In the genomic region with DNA sequence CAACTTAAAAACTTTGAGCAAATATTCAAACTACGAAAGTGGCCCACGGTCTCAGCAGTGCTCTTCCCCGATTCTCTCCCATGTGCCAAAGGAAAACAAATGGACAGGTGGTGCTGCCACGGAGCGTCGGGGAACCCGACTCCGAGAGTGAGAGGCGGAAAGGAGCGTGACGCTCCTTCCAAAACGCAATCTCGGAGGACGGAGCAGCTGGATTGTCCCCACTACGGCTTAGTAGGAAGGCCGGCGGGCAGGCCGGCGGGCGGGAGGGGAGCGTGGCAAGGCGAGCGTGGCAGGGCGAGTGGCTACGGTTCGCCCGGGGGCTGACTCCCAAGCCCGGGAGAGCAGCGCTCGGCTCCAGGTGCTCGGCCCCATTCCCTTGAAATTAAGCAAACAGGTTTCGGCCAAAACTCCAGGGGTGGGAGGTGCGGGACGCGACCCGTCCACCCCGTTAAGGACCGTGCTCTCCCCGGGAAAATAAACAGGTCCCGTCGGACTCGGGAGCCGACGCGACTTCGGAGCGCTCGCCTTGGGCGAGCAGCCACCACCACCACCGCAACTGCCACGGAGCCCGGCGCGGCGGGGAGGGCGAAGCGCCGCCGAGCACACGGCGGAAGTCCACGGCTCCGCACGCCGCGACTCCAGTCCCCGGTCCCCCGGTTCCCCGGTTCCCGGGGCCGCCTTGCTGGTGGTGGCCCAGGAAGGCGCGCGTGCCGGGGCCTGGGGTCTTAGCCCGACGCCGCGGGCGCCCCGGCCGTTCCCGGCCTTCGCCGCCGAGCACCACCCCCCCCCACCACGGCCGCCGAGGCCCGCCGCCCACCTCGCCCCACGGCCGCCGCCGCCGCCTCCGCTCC, we compare ENCODE assay signal across 8 mouse cellular contexts. TPM values are rescaled to one million over a fixed set of nuclear protein-coding genes. Genes with fewer than 3 reads are reported as not detected.
DNase-seq lines count a peak whose midpoint lies in the region; ATAC-seq and TF ChIP-seq lines count a peak whose summit lies in the region.

No protein-coding gene starts in this region.

- H3K9me3 ChIP-seq in E14TG2a.4 (ENCODE audit: low read length): no peaks in the 10 kb centered on the region
- H3K9me3 ChIP-seq in forebrain, embryonic 11.5 days (ENCODE audit: control insufficient read depth, low read length): no peaks in the 10 kb centered on the region
- H3K9me3 ChIP-seq in heart, embryonic 15.5 days (replicated peaks): no peaks in the 10 kb centered on the region
- no peaks in the 10 kb centered on the region for H3K9me3 ChIP-seq in liver, postnatal 0 days (ENCODE audit: low read length)

- peaks cover 28% of the 10 kb centered on the region for H3K27me3 ChIP-seq in E14TG2a.4 (ENCODE audit: insufficient read depth, low read length)
- peaks cover 23% of the 10 kb centered on the region for H3K27me3 ChIP-seq in forebrain, embryonic 11.5 days (ENCODE audit: control insufficient read depth, insufficient read depth, low read length)
- H3K27me3 ChIP-seq in heart, embryonic 15.5 days: peaks cover 17% of the 10 kb centered on the region
- H3K27me3 ChIP-seq in liver, postnatal 0 days (ENCODE audit: insufficient read depth, low read length): peaks cover 8% of the 10 kb centered on the region; the same call in 1 of the 2 replicates

- no peak for TF ChIP-seq CTCF in E14TG2a.4 (conservative IDR thresholded peaks at IDR 0.05; ENCODE audit: low read length)
- TF ChIP-seq CTCF in liver, postnatal 0 days (IDR thresholded peaks at IDR 0.05; ENCODE audit: low read depth): no peak

- peak overlapping the region; percentile 97 for H3K27ac ChIP-seq in forebrain, embryonic 11.5 days (ENCODE audit: low read depth, low read length)
- peak overlapping the region; percentile 97 for H3K27ac ChIP-seq in heart, embryonic 15.5 days
- peak overlapping the region; percentile 99 for H3K27ac ChIP-seq in liver, postnatal 0 days (ENCODE audit: low read depth)

- no peak for TF ChIP-seq EP300 in liver, postnatal 0 days (IDR thresholded peaks at IDR 0.05; ENCODE audit: low read depth)

- H3K4me2 ChIP-seq in forebrain, embryonic 11.5 days (ENCODE audit: low read depth, low read length, severe bottlenecking): peak overlapping the region; percentile 78
- H3K4me2 ChIP-seq in heart, embryonic 15.5 days: peak overlapping the region; percentile 71
- H3K4me2 ChIP-seq in liver, postnatal 0 days (ENCODE audit: low read depth, low read length): peak overlapping the region; percentile 80

- peaks cover 23% of the 10 kb centered on the region for H3K36me3 ChIP-seq in E14TG2a.4 (ENCODE audit: insufficient read depth, low read length)
- H3K36me3 ChIP-seq in forebrain, embryonic 11.5 days (ENCODE audit: control insufficient read depth, insufficient read depth, low read length): no peaks in the 10 kb centered on the region
- no peaks in the 10 kb centered on the region for H3K36me3 ChIP-seq in heart, embryonic 15.5 days
- peaks cover 5% of the 10 kb centered on the region for H3K36me3 ChIP-seq in liver, postnatal 0 days (replicated peaks; ENCODE audit: insufficient read depth, low read length)

- under 1% methylated on average over 87 of the region's 98 CpGs for WGBS in forebrain, embryonic 11.5 days
- under 1% methylated on average over 86 of the region's 98 CpGs for WGBS in heart, embryonic 15.5 days
- WGBS in liver, postnatal 0 days (ENCODE audit: insufficient replicate concordance): under 1% methylated on average over 66 of the region's 98 CpGs

- DNase-seq in c-Kit-negative CD71-positive TER-119-positive erythroid progenitor cells, embryonic 14.5 days (ENCODE audit: low read depth, low spot score): peak; percentile 47
- peak; percentile 73 for DNase-seq in forebrain, embryonic 11.5 days (ENCODE audit: low spot score)
- peak; percentile 19 to 59 for DNase-seq in kidney, postnatal 25 days
- peak; percentile 69 for DNase-seq in liver, postnatal 0 days
- peak; percentile 10 for DNase-seq in ovary, adult 18-20 months (ENCODE audit: low spot score)
- DNase-seq in thymus, adult 18-20 months: peak; percentile 34 to 37

- no peak; the same call in 1 of the 2 replicates for ATAC-seq in forebrain, embryonic 11.5 days (replicated peaks; ENCODE audit: low FRiP score)
- ATAC-seq in heart, embryonic 15.5 days (replicated peaks; ENCODE audit: insufficient number of reproducible peaks, insufficient read depth, low FRiP score, low read depth): peak; percentile 2
- peak; percentile 1; the same call in 1 of the 2 replicates for ATAC-seq in liver, postnatal 0 days

- peak overlapping the region; percentile 93 for H3K9ac ChIP-seq in forebrain, embryonic 11.5 days (ENCODE audit: low read length)
- H3K9ac ChIP-seq in heart, embryonic 15.5 days: peak overlapping the region; percentile 85
- peak overlapping the region; percentile 98 for H3K9ac ChIP-seq in liver, postnatal 0 days (replicated peaks)

- H3K4me3 ChIP-seq in E14TG2a.4 (replicated peaks; ENCODE audit: low read length): peak overlapping the region; percentile 97
- H3K4me3 ChIP-seq in forebrain, embryonic 11.5 days (ENCODE audit: low read depth, low read length): peak overlapping the region; percentile 94
- peak overlapping the region; percentile 88 for H3K4me3 ChIP-seq in heart, embryonic 15.5 days
- peak overlapping the region; percentile 89 for H3K4me3 ChIP-seq in liver, postnatal 0 days (ENCODE audit: low read depth, low read length)

- H3K4me1 ChIP-seq in E14TG2a.4 (replicated peaks; ENCODE audit: low read depth, low read length): peaks cover 48% of the 10 kb centered on the region
- H3K4me1 ChIP-seq in forebrain, embryonic 11.5 days (replicated peaks; ENCODE audit: control insufficient read depth, insufficient read depth, low read length): peaks cover 2% of the 10 kb centered on the region; the same call in 1 of the 2 replicates
- H3K4me1 ChIP-seq in heart, embryonic 15.5 days (replicated peaks): peaks cover 26% of the 10 kb centered on the region
- peaks cover 14% of the 10 kb centered on the region for H3K4me1 ChIP-seq in liver, postnatal 0 days (ENCODE audit: insufficient read depth)

RNA-seq across cellular contexts. Expression of a gene that starts 1.0 kb away (rescaled TPM):
- 120 and 132 TPM in 2 replicates for polyA plus RNA-seq in forebrain, embryonic 11.5 days (2014; fragmentation: Nextera tagmentation; extraction: Ambion mirVana)
- polyA plus RNA-seq in heart, embryonic 15.5 days (2015; fragmentation: Nextera tagmentation; extraction: Ambion mirVana): 53.9 and 55.2 TPM in 2 replicates
- polyA plus RNA-seq in liver, postnatal 0 days (2015; fragmentation: Nextera tagmentation; extraction: Ambion mirVana): 24.8 and 25.2 TPM in 2 replicates

Comparison
In these comparisons a context has a peak if more than half of its experiments do, and no peak if none do; other contexts are left out.
1. DNase-seq: peak in every context shown above with its lines; median percentile 73 in forebrain, embryonic 11.5 days; 69 in liver, postnatal 0 days; 47 in c-Kit-negative CD71-positive TER-119-positive erythroid progenitor cells, embryonic 14.5 days; 39 in kidney, postnatal 25 days; 36 in thymus, adult 18-20 months; 10 in ovary, adult 18-20 months.